Mouse (Mus musculus): ENCODE results near the gene Cd44. TPM values are rescaled to one million over a fixed set of nuclear protein-coding genes. Genes with fewer than 3 reads are reported as not detected.

Gene Cd44
- polyA plus RNA-seq, 1 experiment from 2014 or later: 4.0 TPM

GRCm38 (mm10) chr2:102866594-102866993 is 34.9 kb downstream of the Cd44 start:
- DNase-seq (ENCODE audit: low spot score): no peak
- WGBS: 48% methylated on average over 1 of the region's 1 CpGs

GRCm38 (mm10) chr2:102865354-102865752 is 36.1 kb downstream of the Cd44 start:
- ATAC-seq (replicated peaks; ENCODE audit: insufficient number of reproducible peaks, low FRiP score, low TSS enrichment, low read depth) (no peak), DNase-seq (ENCODE audit: low spot score) (no peak)
- Histone ChIP-seq H3K9ac (replicated peaks; ENCODE audit: low read length) (no peak overlapping the region), H3K9me3 (replicated peaks; ENCODE audit: control insufficient read depth, low read length) (no peaks in the 10 kb centered on the region), H3K27me3 (ENCODE audit: control insufficient read depth, insufficient read depth, low read length) (no peaks in the 10 kb centered on the region), H3K36me3 (replicated peaks; ENCODE audit: control insufficient read depth, insufficient read depth, low read depth, low read length) (no peaks in the 10 kb centered on the region), H3K4me2 (ENCODE audit: low read depth, low read length) (no peak overlapping the region), H3K4me3 (ENCODE audit: low read depth, low read length) (no peak overlapping the region), H3K4me1 (ENCODE audit: control insufficient read depth, insufficient read depth, low read length) (no peaks in the 10 kb centered on the region), H3K27ac (replicated peaks; ENCODE audit: low read depth, low read length) (no peak overlapping the region)
- 82% methylated on average over 8 of the region's 8 CpGs for WGBS

More at GRCm38 (mm10) chr2:102866594-102866993, 34.9 kb downstream of the Cd44 start:
- no peaks in the 10 kb centered on the region for H3K27me3 ChIP-seq (ENCODE audit: control insufficient read depth, insufficient read depth, low read length)
- H3K9me3 ChIP-seq (replicated peaks; ENCODE audit: control insufficient read depth, low read length): no peaks in the 10 kb centered on the region
- H3K9ac ChIP-seq (replicated peaks; ENCODE audit: low read length): no peak overlapping the region
- H3K36me3 ChIP-seq (replicated peaks; ENCODE audit: control insufficient read depth, insufficient read depth, low read depth, low read length): no peaks in the 10 kb centered on the region
- no peak overlapping the region for H3K27ac ChIP-seq (replicated peaks; ENCODE audit: low read depth, low read length)
- no peak overlapping the region for H3K4me3 ChIP-seq (ENCODE audit: low read depth, low read length)
- ATAC-seq (replicated peaks; ENCODE audit: insufficient number of reproducible peaks, low FRiP score, low TSS enrichment, low read depth): no peak
- H3K4me2 ChIP-seq (ENCODE audit: low read depth, low read length): no peak overlapping the region
- H3K4me1 ChIP-seq (ENCODE audit: control insufficient read depth, insufficient read depth, low read length): no peaks in the 10 kb centered on the region

DNA sequence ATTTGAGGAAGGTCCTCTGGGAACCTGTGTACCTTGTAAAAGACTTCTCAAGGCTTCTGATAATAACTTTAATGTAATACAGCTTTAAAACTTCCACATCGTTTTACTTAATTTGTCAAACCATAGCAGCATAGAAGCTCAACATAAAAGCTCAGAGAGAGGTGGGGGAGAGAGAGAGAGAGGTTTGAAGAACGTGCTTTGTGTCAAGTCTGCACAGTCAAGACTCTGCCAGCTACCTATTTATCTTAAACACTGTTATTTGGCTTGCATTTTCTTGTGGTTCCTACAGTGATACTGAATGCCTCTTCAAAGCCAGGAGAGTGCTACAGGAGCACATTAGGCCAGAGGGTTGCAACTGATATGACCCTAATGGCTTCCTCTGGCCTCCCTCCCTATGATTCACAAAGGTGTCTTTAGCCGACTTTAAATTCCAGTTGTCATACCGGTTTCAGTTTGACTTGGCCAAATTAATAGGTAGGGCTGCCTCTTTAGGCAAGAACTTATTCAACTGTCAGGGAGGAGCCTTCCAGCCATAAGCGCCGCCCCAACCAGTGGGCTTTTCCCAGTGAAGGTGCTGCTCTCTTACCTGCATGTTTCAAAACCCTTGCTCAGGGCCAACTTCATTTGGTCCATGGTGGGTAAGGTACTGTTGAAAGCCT is 36.6 kb downstream of the Cd44 start:
- no peaks in the 10 kb centered on the region for H3K4me1 ChIP-seq (ENCODE audit: control insufficient read depth, insufficient read depth, low read length)
- no peak overlapping the region for H3K27ac ChIP-seq (replicated peaks; ENCODE audit: low read depth, low read length)
- WGBS: 70% methylated on average over 6 of the region's 6 CpGs
- ATAC-seq (replicated peaks; ENCODE audit: insufficient number of reproducible peaks, low FRiP score, low TSS enrichment, low read depth) (no peak), DNase-seq (ENCODE audit: low spot score) (no peak)
- H3K9ac ChIP-seq (replicated peaks; ENCODE audit: low read length): no peak overlapping the region
- H3K4me3 ChIP-seq (ENCODE audit: low read depth, low read length): no peak overlapping the region
- H3K36me3 ChIP-seq (replicated peaks; ENCODE audit: control insufficient read depth, insufficient read depth, low read depth, low read length): no peaks in the 10 kb centered on the region
- no peaks in the 10 kb centered on the region for H3K27me3 ChIP-seq (ENCODE audit: control insufficient read depth, insufficient read depth, low read length)
- H3K9me3 ChIP-seq (replicated peaks; ENCODE audit: control insufficient read depth, low read length): no peaks in the 10 kb centered on the region
- H3K4me2 ChIP-seq (ENCODE audit: low read depth, low read length): no peak overlapping the region

DNA sequence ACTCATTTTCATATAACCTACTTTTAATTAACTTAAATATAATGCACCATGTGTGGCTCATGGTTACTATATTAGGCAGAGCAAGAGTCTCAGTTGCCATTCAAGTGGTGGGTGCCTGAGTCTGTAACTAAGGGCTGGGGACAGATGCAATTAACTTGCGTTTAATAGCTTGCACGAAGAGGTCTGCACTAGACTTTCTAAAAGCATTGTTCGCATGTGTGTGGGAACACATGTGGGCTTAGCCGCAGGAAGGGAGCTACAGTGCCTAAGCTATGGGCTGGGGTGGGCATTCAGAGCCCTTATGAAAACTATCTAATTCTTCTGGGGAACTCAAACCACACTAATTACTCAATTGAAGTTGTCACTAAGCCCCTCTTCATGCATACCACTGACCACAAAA is 37.4 kb downstream of the Cd44 start:
- Histone ChIP-seq H3K4me3 (ENCODE audit: low read depth, low read length) (no peak overlapping the region), H3K27ac (replicated peaks; ENCODE audit: low read depth, low read length) (no peak overlapping the region), H3K4me1 (ENCODE audit: control insufficient read depth, insufficient read depth, low read length) (no peaks in the 10 kb centered on the region), H3K9me3 (replicated peaks; ENCODE audit: control insufficient read depth, low read length) (no peaks in the 10 kb centered on the region), H3K9ac (replicated peaks; ENCODE audit: low read length) (no peak overlapping the region), H3K27me3 (ENCODE audit: control insufficient read depth, insufficient read depth, low read length) (no peaks in the 10 kb centered on the region), H3K36me3 (replicated peaks; ENCODE audit: control insufficient read depth, insufficient read depth, low read depth, low read length) (no peaks in the 10 kb centered on the region), H3K4me2 (ENCODE audit: low read depth, low read length) (no peak overlapping the region)
- ATAC-seq (replicated peaks; ENCODE audit: insufficient number of reproducible peaks, low FRiP score, low TSS enrichment, low read depth) (no peak), DNase-seq (ENCODE audit: low spot score) (no peak)
- WGBS: 78% methylated on average over 4 of the region's 4 CpGs

GRCm38 (mm10) chr2:102863583-102863982 is 37.9 kb downstream of the Cd44 start:
- Histone ChIP-seq H3K9me3 (replicated peaks; ENCODE audit: control insufficient read depth, low read length) (no peaks in the 10 kb centered on the region), H3K27ac (replicated peaks; ENCODE audit: low read depth, low read length) (no peak overlapping the region), H3K4me2 (ENCODE audit: low read depth, low read length) (no peak overlapping the region), H3K36me3 (replicated peaks; ENCODE audit: control insufficient read depth, insufficient read depth, low read depth, low read length) (no peaks in the 10 kb centered on the region), H3K9ac (replicated peaks; ENCODE audit: low read length) (no peak overlapping the region), H3K4me3 (ENCODE audit: low read depth, low read length) (no peak overlapping the region), H3K4me1 (ENCODE audit: control insufficient read depth, insufficient read depth, low read length) (no peaks in the 10 kb centered on the region), H3K27me3 (ENCODE audit: control insufficient read depth, insufficient read depth, low read length) (no peaks in the 10 kb centered on the region)
- WGBS: 81% methylated on average over 2 of the region's 2 CpGs
- DNase-seq (ENCODE audit: low spot score): no peak
- ATAC-seq (replicated peaks; ENCODE audit: insufficient number of reproducible peaks, low FRiP score, low TSS enrichment, low read depth): no peak

GRCm38 (mm10) chr2:102862706-102863105 is 38.8 kb downstream of the Cd44 start:
- ATAC-seq (replicated peaks; ENCODE audit: insufficient number of reproducible peaks, low FRiP score, low TSS enrichment, low read depth): no peak
- no peaks in the 10 kb centered on the region for H3K9me3 ChIP-seq (replicated peaks; ENCODE audit: control insufficient read depth, low read length)
- H3K4me2 ChIP-seq (ENCODE audit: low read depth, low read length): no peak overlapping the region
- DNase-seq (ENCODE audit: low spot score): no peak
- no peak overlapping the region for H3K9ac ChIP-seq (replicated peaks; ENCODE audit: low read length)
- no peaks in the 10 kb centered on the region for H3K36me3 ChIP-seq (replicated peaks; ENCODE audit: control insufficient read depth, insufficient read depth, low read depth, low read length)
- no peak overlapping the region for H3K27ac ChIP-seq (replicated peaks; ENCODE audit: low read depth, low read length)
- no peaks in the 10 kb centered on the region for H3K27me3 ChIP-seq (ENCODE audit: control insufficient read depth, insufficient read depth, low read length)
- 82% methylated on average over 7 of the region's 7 CpGs for WGBS
- H3K4me3 ChIP-seq (ENCODE audit: low read depth, low read length): no peak overlapping the region
- no peaks in the 10 kb centered on the region for H3K4me1 ChIP-seq (ENCODE audit: control insufficient read depth, insufficient read depth, low read length)

DNA sequence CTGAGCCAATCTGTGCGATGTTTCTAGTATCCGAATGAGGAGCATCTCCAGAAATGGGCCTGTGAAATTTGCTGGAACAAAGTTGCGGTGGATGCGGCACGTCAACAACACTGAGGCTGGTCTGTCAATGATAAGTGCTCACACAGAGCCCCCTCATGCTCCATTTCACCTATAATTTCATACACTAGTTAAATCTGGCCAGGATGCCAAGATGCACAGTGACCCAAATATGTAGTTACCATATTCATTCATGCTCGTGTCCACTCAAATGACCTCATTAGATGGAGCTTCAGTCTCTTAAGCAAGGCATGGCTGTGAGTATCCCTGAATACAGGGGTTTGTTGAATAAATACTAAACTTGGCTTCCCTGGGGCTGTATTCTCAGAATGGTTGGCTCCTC is 43.2 kb downstream of the Cd44 start:
- no peaks in the 10 kb centered on the region for H3K27me3 ChIP-seq (ENCODE audit: control insufficient read depth, insufficient read depth, low read length)

DNA sequence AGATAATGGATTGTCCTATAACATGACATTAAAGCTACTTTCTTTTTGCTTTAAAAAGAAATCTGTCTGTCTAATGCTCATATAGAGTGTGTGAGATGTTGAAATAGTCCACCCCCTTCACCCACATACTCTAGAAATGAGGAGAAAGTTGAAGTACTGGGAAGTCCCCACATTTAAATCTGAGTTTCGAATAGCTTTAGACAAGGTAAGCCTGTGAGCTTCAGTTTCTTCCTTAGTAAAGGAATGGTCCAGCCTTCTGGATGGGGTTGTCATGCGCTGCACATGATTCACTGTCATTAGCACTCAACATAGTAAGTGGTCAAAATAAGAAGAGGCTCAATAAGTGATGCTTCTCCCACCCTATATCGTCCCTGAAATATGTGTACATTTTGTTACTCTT is 48.2 kb downstream of the Cd44 start:
- DNase-seq (ENCODE audit: low spot score) (no peak), ATAC-seq (replicated peaks; ENCODE audit: insufficient number of reproducible peaks, low FRiP score, low TSS enrichment, low read depth) (no peak)
- H3K9ac ChIP-seq (replicated peaks; ENCODE audit: low read length): no peak overlapping the region
- no peaks in the 10 kb centered on the region for H3K9me3 ChIP-seq (replicated peaks; ENCODE audit: control insufficient read depth, low read length)
- no peak overlapping the region for H3K27ac ChIP-seq (replicated peaks; ENCODE audit: low read depth, low read length)
- no peaks in the 10 kb centered on the region for H3K4me1 ChIP-seq (ENCODE audit: control insufficient read depth, insufficient read depth, low read length)
- 92% methylated on average over 3 of the region's 3 CpGs for WGBS
- H3K36me3 ChIP-seq (replicated peaks; ENCODE audit: control insufficient read depth, insufficient read depth, low read depth, low read length): no peaks in the 10 kb centered on the region
- H3K4me3 ChIP-seq (ENCODE audit: low read depth, low read length): no peak overlapping the region
- no peaks in the 10 kb centered on the region for H3K27me3 ChIP-seq (ENCODE audit: control insufficient read depth, insufficient read depth, low read length)
- no peak overlapping the region for H3K4me2 ChIP-seq (ENCODE audit: low read depth, low read length)

More for the DNA sequence above, 43.2 kb downstream of the Cd44 start:
- ATAC-seq (replicated peaks; ENCODE audit: insufficient number of reproducible peaks, low FRiP score, low TSS enrichment, low read depth) (no peak), DNase-seq (ENCODE audit: low spot score) (no peak)
- Histone ChIP-seq H3K9ac (replicated peaks; ENCODE audit: low read length) (no peak overlapping the region), H3K4me3 (ENCODE audit: low read depth, low read length) (no peak overlapping the region), H3K36me3 (replicated peaks; ENCODE audit: control insufficient read depth, insufficient read depth, low read depth, low read length) (no peaks in the 10 kb centered on the region), H3K27ac (replicated peaks; ENCODE audit: low read depth, low read length) (no peak overlapping the region), H3K9me3 (replicated peaks; ENCODE audit: control insufficient read depth, low read length) (no peaks in the 10 kb centered on the region), H3K4me1 (ENCODE audit: control insufficient read depth, insufficient read depth, low read length) (no peaks in the 10 kb centered on the region), H3K4me2 (ENCODE audit: low read depth, low read length) (no peak overlapping the region)
- 93% methylated on average over 6 of the region's 6 CpGs for WGBS
